Mouse (Mus musculus) cerebellum, adult 11 months (tissue): ENCODE data around the gene Map3k13.

Experiments used
- DNase-seq: peaks from one replicate; pipeline ENCODE4 v3.0.0; 2022

Map3k13 gene

GRCm38 (mm10) chr16:21813164-21813834 is 19.2 kb downstream of the Map3k13 start:
- no peak for DNase-seq

- DNase-seq = peak; percentile 28
Measured at GRCm38 (mm10) chr16:21814861-21815668, 20.9 kb downstream of the Map3k13 start.

GRCm38 (mm10) chr16:21815669-21816010 is 21.5 kb downstream of the Map3k13 start:
- DNase-seq = no peak

GRCm38 (mm10) chr16:21818132-21818531 is 24.0 kb downstream of the Map3k13 start:
- no peak for DNase-seq

- no peak for DNase-seq
Measured at GRCm38 (mm10) chr16:21818629-21819028, 24.5 kb downstream of the Map3k13 start.

- DNase-seq = no peak
Measured at GRCm38 (mm10) chr16:21825612-21826031, 31.5 kb downstream of the Map3k13 start.

- no peak for DNase-seq
Measured at GRCm38 (mm10) chr16:21827153-21827552, 33.0 kb downstream of the Map3k13 start.

GRCm38 (mm10) chr16:21827581-21827980 is 33.4 kb downstream of the Map3k13 start:
- DNase-seq = no peak

- no peak for DNase-seq
Measured at GRCm38 (mm10) chr16:21829711-21830110, 35.6 kb downstream of the Map3k13 start.

- no peak for DNase-seq
Measured at GRCm38 (mm10) chr16:21830784-21831183, 36.6 kb downstream of the Map3k13 start.

- no peak for DNase-seq
Measured at GRCm38 (mm10) chr16:21831764-21832163, 37.6 kb downstream of the Map3k13 start.

- DNase-seq = no peak
Measured at GRCm38 (mm10) chr16:21833469-21833868, 39.3 kb downstream of the Map3k13 start.

- no peak for DNase-seq
Measured at GRCm38 (mm10) chr16:21833970-21834369, 39.8 kb downstream of the Map3k13 start.

GRCm38 (mm10) chr16:21834866-21835583 is 40.9 kb downstream of the Map3k13 start:
- no peak for DNase-seq

GRCm38 (mm10) chr16:21835584-21835931 is 41.4 kb downstream of the Map3k13 start:
- no peak for DNase-seq

GRCm38 (mm10) chr16:21836311-21837072 is 42.3 kb downstream of the Map3k13 start:
- DNase-seq = no peak

GRCm38 (mm10) chr16:21837694-21838093 is 43.5 kb downstream of the Map3k13 start:
- DNase-seq = no peak

GRCm38 (mm10) chr16:21845800-21846671 is 51.9 kb downstream of the Map3k13 start:
- peak; percentile 73 for DNase-seq

- DNase-seq = no peak
Measured at GRCm38 (mm10) chr16:21848444-21848843, 54.3 kb downstream of the Map3k13 start.

- DNase-seq = no peak
Measured at GRCm38 (mm10) chr16:21848847-21849246, 54.7 kb downstream of the Map3k13 start.

GRCm38 (mm10) chr16:21852374-21852773 is 58.2 kb downstream of the Map3k13 start:
- no peak for DNase-seq

- no peak for DNase-seq
Measured at GRCm38 (mm10) chr16:21853446-21853941, 59.3 kb downstream of the Map3k13 start.
